In genomic region chr10:103442588-103442987, GRCm38 (mm10) we compare ENCODE assay signal across 13 mouse cellular contexts.
DNase-seq lines count a peak whose midpoint lies in the region; ATAC-seq lines count a peak whose summit lies in the region.
"Had no signal": no experiment of that assay in that cellular context is flagged by ENCODE, and none has a peak within 500 bp of the region (broad histone marks: within the 10 kb centered on the region; RNA-seq: fewer than 3 reads in every experiment).

No protein-coding gene starts in this region.

- H3K4me2 ChIP-seq in kidney, embryonic 16.5 days (replicated peaks; ENCODE audit: low read depth, low read length): no peak overlapping the region
- H3K4me2 ChIP-seq in kidney, embryonic 15.5 days: no peak overlapping the region
- no peak overlapping the region for H3K4me2 ChIP-seq in forebrain, embryonic 14.5 days (ENCODE audit: low read length)
- H3K4me2 ChIP-seq in hindbrain, embryonic 13.5 days: no peak overlapping the region
- no peak overlapping the region for H3K4me2 ChIP-seq in midbrain, embryonic 13.5 days (replicated peaks)
- no peak overlapping the region for H3K4me2 ChIP-seq in heart, embryonic 11.5 days
- H3K4me2 ChIP-seq: heart, embryonic 13.5 days had no signal

- H3K9me3 ChIP-seq in kidney, embryonic 16.5 days (ENCODE audit: low read length): no peaks in the 10 kb centered on the region
- no peaks in the 10 kb centered on the region for H3K9me3 ChIP-seq in kidney, embryonic 15.5 days (replicated peaks)
- no peaks in the 10 kb centered on the region for H3K9me3 ChIP-seq in forebrain, embryonic 14.5 days (replicated peaks; ENCODE audit: control insufficient read depth, low read length)
- H3K9me3 ChIP-seq in hindbrain, embryonic 13.5 days: no peaks in the 10 kb centered on the region
- no peaks in the 10 kb centered on the region for H3K9me3 ChIP-seq in midbrain, embryonic 13.5 days
- no peaks in the 10 kb centered on the region for H3K9me3 ChIP-seq in heart, embryonic 11.5 days (replicated peaks; ENCODE audit: control insufficient read depth, low read length)
- H3K9me3 ChIP-seq: heart, embryonic 13.5 days had no signal

- WGBS in kidney, embryonic 16.5 days: 90% methylated on average over 2 of the region's 2 CpGs
- WGBS in kidney, embryonic 15.5 days: 81% methylated on average over 2 of the region's 2 CpGs
- 78% methylated on average over 2 of the region's 2 CpGs for WGBS in forebrain, embryonic 14.5 days
- 92% methylated on average over 2 of the region's 2 CpGs for WGBS in hindbrain, embryonic 13.5 days
- 80% methylated on average over 2 of the region's 2 CpGs for whole genome bisulfite sequencing in midbrain, embryonic 13.5 days
- 78% methylated on average over 2 of the region's 2 CpGs for WGBS in heart, embryonic 11.5 days (ENCODE audit: insufficient replicate concordance)

- H3K4me1 ChIP-seq in kidney, embryonic 16.5 days (ENCODE audit: insufficient read depth, low read length): no peaks in the 10 kb centered on the region
- H3K4me1 ChIP-seq in kidney, embryonic 15.5 days: no peaks in the 10 kb centered on the region
- no peaks in the 10 kb centered on the region for H3K4me1 ChIP-seq in forebrain, embryonic 14.5 days (ENCODE audit: control insufficient read depth, insufficient read depth, low read length)
- no peaks in the 10 kb centered on the region for H3K4me1 ChIP-seq in hindbrain, embryonic 13.5 days (replicated peaks)
- H3K4me1 ChIP-seq in midbrain, embryonic 13.5 days (replicated peaks): no peaks in the 10 kb centered on the region
- no peaks in the 10 kb centered on the region for H3K4me1 ChIP-seq in heart, embryonic 11.5 days (ENCODE audit: control insufficient read depth, insufficient read depth, low read length)
- H3K4me1 ChIP-seq: heart, embryonic 13.5 days had no signal

- no peak for DNase-seq in forebrain, embryonic 14.5 days (ENCODE audit: low spot score)
- DNase-seq in adrenal gland, postnatal 25 days: no peak
- no peak for DNase-seq in heart, postnatal 4 days
- DNase-seq: B cell, adult 2 months; thymus, postnatal 36 days had no signal

- no peak overlapping the region for H3K27ac ChIP-seq in kidney, embryonic 16.5 days (ENCODE audit: low read length)
- H3K27ac ChIP-seq in kidney, embryonic 15.5 days: no peak overlapping the region
- H3K27ac ChIP-seq in forebrain, embryonic 14.5 days (ENCODE audit: low read depth, low read length): no peak overlapping the region
- H3K27ac ChIP-seq in hindbrain, embryonic 13.5 days: no peak overlapping the region
- H3K27ac ChIP-seq in midbrain, embryonic 13.5 days: no peak overlapping the region
- H3K27ac ChIP-seq in heart, embryonic 11.5 days (ENCODE audit: low read depth, low read length): no peak overlapping the region
- H3K27ac ChIP-seq: heart, embryonic 13.5 days; kidney, postnatal 0 days had no signal

- peak; percentile 57; the same call in 1 of the 2 replicates for ATAC-seq in kidney, embryonic 16.5 days (ENCODE audit: low FRiP score, low TSS enrichment)
- ATAC-seq in kidney, embryonic 15.5 days (replicated peaks; ENCODE audit: low FRiP score): no peak
- peak; percentile 19 for ATAC-seq in forebrain, embryonic 14.5 days
- 0 out of 2 replicates have a peak, but pooled peaks have one; percentile 19 for ATAC-seq in hindbrain, embryonic 13.5 days (ENCODE audit: low FRiP score)
- peak; percentile 49 for ATAC-seq in midbrain, embryonic 13.5 days
- no peak for ATAC-seq in heart, embryonic 11.5 days (replicated peaks; ENCODE audit: insufficient number of reproducible peaks, low FRiP score, low TSS enrichment)
- ATAC-seq: intestine, postnatal 0 days had no signal

- no peaks in the 10 kb centered on the region for H3K36me3 ChIP-seq in kidney, embryonic 16.5 days (ENCODE audit: insufficient read depth, low read length)
- H3K36me3 ChIP-seq in kidney, embryonic 15.5 days: no peaks in the 10 kb centered on the region
- H3K36me3 ChIP-seq in forebrain, embryonic 14.5 days (ENCODE audit: control insufficient read depth, insufficient read depth, low read length): no peaks in the 10 kb centered on the region
- no peaks in the 10 kb centered on the region for H3K36me3 ChIP-seq in hindbrain, embryonic 13.5 days
- H3K36me3 ChIP-seq in midbrain, embryonic 13.5 days: no peaks in the 10 kb centered on the region
- no peaks in the 10 kb centered on the region for H3K36me3 ChIP-seq in heart, embryonic 11.5 days (ENCODE audit: control insufficient read depth, insufficient read depth, low read length)
- H3K36me3 ChIP-seq: heart, embryonic 13.5 days had no signal

- no peak overlapping the region for H3K9ac ChIP-seq in kidney, embryonic 16.5 days (replicated peaks; ENCODE audit: low read length)
- no peak overlapping the region for H3K9ac ChIP-seq in kidney, embryonic 15.5 days
- H3K9ac ChIP-seq in forebrain, embryonic 14.5 days (ENCODE audit: low read length): no peak overlapping the region
- no peak overlapping the region for H3K9ac ChIP-seq in hindbrain, embryonic 13.5 days
- H3K9ac ChIP-seq in midbrain, embryonic 13.5 days (replicated peaks): no peak overlapping the region
- H3K9ac ChIP-seq in heart, embryonic 11.5 days (ENCODE audit: low read depth, low read length): no peak overlapping the region
- H3K9ac ChIP-seq: heart, embryonic 13.5 days had no signal

- no peaks in the 10 kb centered on the region for H3K27me3 ChIP-seq in kidney, embryonic 16.5 days (ENCODE audit: insufficient read depth, low read length)
- H3K27me3 ChIP-seq in kidney, embryonic 15.5 days: no peaks in the 10 kb centered on the region
- H3K27me3 ChIP-seq in forebrain, embryonic 14.5 days (replicated peaks; ENCODE audit: control insufficient read depth, insufficient read depth, low read length): no peaks in the 10 kb centered on the region
- H3K27me3 ChIP-seq in hindbrain, embryonic 13.5 days: no peaks in the 10 kb centered on the region
- H3K27me3 ChIP-seq in midbrain, embryonic 13.5 days: no peaks in the 10 kb centered on the region
- no peaks in the 10 kb centered on the region for H3K27me3 ChIP-seq in heart, embryonic 11.5 days (ENCODE audit: control insufficient read depth, insufficient read depth, low read length)
- H3K27me3 ChIP-seq: heart, embryonic 13.5 days had no signal

- no peak overlapping the region for H3K4me3 ChIP-seq in kidney, embryonic 16.5 days (ENCODE audit: low read length)
- no peak overlapping the region for H3K4me3 ChIP-seq in kidney, embryonic 15.5 days (replicated peaks)
- H3K4me3 ChIP-seq in forebrain, embryonic 14.5 days (ENCODE audit: low read depth, low read length): no peak overlapping the region
- no peak overlapping the region for H3K4me3 ChIP-seq in hindbrain, embryonic 13.5 days
- no peak overlapping the region for H3K4me3 ChIP-seq in midbrain, embryonic 13.5 days (replicated peaks)
- no peak overlapping the region for H3K4me3 ChIP-seq in heart, embryonic 11.5 days (ENCODE audit: low read depth, low read length)
- H3K4me3 ChIP-seq: heart, embryonic 13.5 days had no signal

Comparison
In these comparisons a context has a peak if more than half of its experiments do, and no peak if none do; other contexts are left out.
1. ATAC-seq: peak in kidney, embryonic 16.5 days (single experiment), forebrain, embryonic 14.5 days (single experiment), hindbrain, embryonic 13.5 days (single experiment) and midbrain, embryonic 13.5 days (single experiment); none in kidney, embryonic 15.5 days (single experiment) and heart, embryonic 11.5 days (single experiment).